Mouse (Mus musculus): ENCODE measurements around the gene Spns1. TPM values are rescaled to one million over a fixed set of nuclear protein-coding genes. Genes with fewer than 3 reads are reported as not detected.

Gene Spns1
- polyA plus RNA-seq, 1 experiment from 2014 or later, result 17.7 TPM

DNA sequence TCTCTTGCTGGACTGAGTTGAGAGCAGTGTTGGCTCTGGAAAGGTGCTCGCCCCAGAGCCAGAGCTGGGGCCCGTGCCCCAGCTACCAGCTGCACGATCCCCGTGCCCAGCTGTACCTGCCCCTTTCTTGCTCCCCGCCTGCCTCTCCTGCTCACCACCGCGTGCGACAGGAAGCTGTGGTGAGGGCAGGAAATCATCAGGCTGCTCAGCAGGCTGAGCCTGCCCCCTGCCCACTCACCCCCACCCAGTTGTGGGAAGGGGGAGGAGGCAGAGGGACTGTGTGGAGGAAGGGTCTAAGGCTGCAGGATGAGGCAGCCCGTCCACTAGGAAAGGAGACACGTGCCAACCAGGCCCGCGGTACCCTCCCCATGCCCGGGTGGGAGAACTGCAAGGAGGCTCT lies 7.9 kb downstream of the Spns1 start, which contains the start of gene Lat:
Lat (minus strand) TSS at position 178 of the 400 bp plus-strand sequence.
- Histone ChIP-seq H3K9me3 (replicated peaks) (no peaks in the 10 kb centered on the region), H3K4me1 (replicated peaks) (peaks cover 12% of the 10 kb centered on the region; the same call in 1 of the 2 replicates), H3K27ac (replicated peaks) (no peak within 1 kb of the TSS), H3K4me3 (replicated peaks) (peak within 1 kb of the TSS; percentile 6; the same call in 1 of the 2 replicates), H3K36me3 (replicated peaks) (peaks cover 43% of the 10 kb centered on the region), H3K27me3 (no peaks in the 10 kb centered on the region), H3K9ac (no peak within 1 kb of the TSS), H3K4me2 (peak within 1 kb of the TSS; percentile 20; the same call in 1 of the 2 replicates)
- ATAC-seq (ENCODE audit: insufficient read depth), result peak; percentile 20; the same call in 1 of the 2 replicates
- 24% methylated on average over 13 of the region's 13 CpGs for WGBS (ENCODE audit: insufficient replicate concordance)

DNA sequence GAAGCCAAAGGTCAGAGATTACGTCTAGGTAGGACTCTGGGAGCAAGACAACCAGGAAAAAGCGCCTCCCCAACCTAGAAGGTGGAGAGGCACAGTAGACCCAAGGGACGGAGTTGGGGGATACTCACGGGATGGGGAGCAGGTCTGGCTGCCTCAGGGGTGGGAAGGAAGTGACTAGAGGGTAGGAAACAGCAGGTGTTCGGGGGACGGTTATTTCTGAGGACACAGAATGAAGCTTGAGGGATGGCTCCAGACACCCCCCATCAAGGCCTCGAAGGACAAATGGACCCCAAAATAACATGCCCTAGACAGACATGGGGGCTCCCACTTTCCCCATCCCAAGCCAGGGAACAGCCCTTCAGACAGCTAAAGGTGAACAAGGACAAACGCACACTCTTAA lies 8.9 kb downstream of the Spns1 start:
- no peak overlapping the region for H3K27ac ChIP-seq (replicated peaks)
- no peaks in the 10 kb centered on the region for H3K9me3 ChIP-seq (replicated peaks)
- H3K9ac ChIP-seq, result no peak overlapping the region
- H3K4me2 ChIP-seq, result no peak overlapping the region
- no peaks in the 10 kb centered on the region for H3K27me3 ChIP-seq
- no peak overlapping the region for H3K4me3 ChIP-seq (replicated peaks)
- 0 out of 2 replicates have a peak, but pooled peaks cover 7% of the 10 kb centered on the region for H3K4me1 ChIP-seq (replicated peaks)
- WGBS (ENCODE audit: insufficient replicate concordance), result 62% methylated on average over 8 of the region's 8 CpGs
- no peak for ATAC-seq (ENCODE audit: insufficient read depth)
- H3K36me3 ChIP-seq (replicated peaks), result peaks cover 38% of the 10 kb centered on the region

- no peaks in the 10 kb centered on the region for H3K27me3 ChIP-seq
- peaks cover 31% of the 10 kb centered on the region for H3K36me3 ChIP-seq (replicated peaks)
- no peak overlapping the region for H3K4me3 ChIP-seq (replicated peaks)
- 62% methylated on average over 10 of the region's 10 CpGs for WGBS (ENCODE audit: insufficient replicate concordance)
- H3K4me1 ChIP-seq (replicated peaks), result peaks cover 13% of the 10 kb centered on the region
- H3K9ac ChIP-seq, result no peak overlapping the region
- no peak overlapping the region for H3K4me2 ChIP-seq
- no peak for ATAC-seq (ENCODE audit: insufficient read depth)
- no peak overlapping the region for H3K27ac ChIP-seq (replicated peaks)
- H3K9me3 ChIP-seq (replicated peaks), result no peaks in the 10 kb centered on the region
These were observed 9.6 kb downstream of the Spns1 start for GRCm38 (mm10) chr7:126367636-126368035.

DNA sequence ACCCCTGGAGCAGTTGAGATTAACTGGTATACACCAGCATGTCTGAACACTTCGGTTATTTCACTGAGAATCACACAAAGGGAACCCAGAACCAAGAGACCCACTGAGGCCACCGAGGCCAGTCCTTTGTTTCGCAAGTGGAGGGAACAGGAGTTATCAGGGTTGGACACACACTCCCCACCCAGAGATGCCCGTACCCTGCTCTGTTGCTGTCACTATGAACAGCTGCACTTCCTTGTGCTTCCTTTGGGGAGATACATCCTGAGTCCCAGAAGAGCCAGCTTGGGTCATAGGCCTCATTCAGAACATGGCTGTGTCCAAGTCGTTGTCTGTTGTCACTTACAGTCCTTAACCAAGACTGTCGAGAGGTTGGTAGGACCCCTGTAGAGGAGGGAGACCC lies 14.2 kb downstream of the Spns1 start:
- WGBS (ENCODE audit: insufficient replicate concordance), result 30% methylated on average over 6 of the region's 6 CpGs
- no peak overlapping the region for H3K9ac ChIP-seq

GRCm38 (mm10) chr7:126359049-126359448 lies 18.2 kb downstream of the Spns1 start:
- WGBS (ENCODE audit: insufficient replicate concordance), result 74% methylated on average over 13 of the region's 13 CpGs
- H3K4me2 ChIP-seq, result no peak overlapping the region

More for the DNA sequence above, 14.2 kb downstream of the Spns1 start:
- no peak overlapping the region for H3K4me2 ChIP-seq
- H3K9me3 ChIP-seq (replicated peaks), result no peaks in the 10 kb centered on the region
- no peak for ATAC-seq (ENCODE audit: insufficient read depth)
- H3K27ac ChIP-seq (replicated peaks), result no peak overlapping the region
- peaks cover 14% of the 10 kb centered on the region for H3K4me1 ChIP-seq (replicated peaks)
- no peak overlapping the region for H3K4me3 ChIP-seq (replicated peaks)
- no peaks in the 10 kb centered on the region for H3K27me3 ChIP-seq
- no peaks in the 10 kb centered on the region for H3K36me3 ChIP-seq (replicated peaks)

GRCm38 (mm10) chr7:126358413-126358812 lies 18.8 kb downstream of the Spns1 start:
- H3K4me3 ChIP-seq (replicated peaks), result no peak overlapping the region
- H3K27ac ChIP-seq (replicated peaks), result no peak overlapping the region
- no peaks in the 10 kb centered on the region for H3K36me3 ChIP-seq (replicated peaks)
- 84% methylated on average over 9 of the region's 9 CpGs for WGBS (ENCODE audit: insufficient replicate concordance)
- no peaks in the 10 kb centered on the region for H3K9me3 ChIP-seq (replicated peaks)
- peaks cover 56% of the 10 kb centered on the region for H3K4me1 ChIP-seq (replicated peaks)
- H3K27me3 ChIP-seq, result no peaks in the 10 kb centered on the region
- no peak overlapping the region for H3K4me2 ChIP-seq
- H3K9ac ChIP-seq, result no peak overlapping the region
- ATAC-seq (ENCODE audit: insufficient read depth), result no peak

More at GRCm38 (mm10) chr7:126359049-126359448, 18.2 kb downstream of the Spns1 start:
- no peaks in the 10 kb centered on the region for H3K9me3 ChIP-seq (replicated peaks)
- peaks cover 53% of the 10 kb centered on the region for H3K4me1 ChIP-seq (replicated peaks)
- ATAC-seq (ENCODE audit: insufficient read depth), result no peak
- no peak overlapping the region for H3K27ac ChIP-seq (replicated peaks)
- no peaks in the 10 kb centered on the region for H3K27me3 ChIP-seq
- H3K9ac ChIP-seq, result no peak overlapping the region
- no peak overlapping the region for H3K4me3 ChIP-seq (replicated peaks)
- H3K36me3 ChIP-seq (replicated peaks), result no peaks in the 10 kb centered on the region

GRCm38 (mm10) chr7:126357838-126358237 lies 19.4 kb downstream of the Spns1 start:
- 86% methylated on average over 6 of the region's 6 CpGs for WGBS (ENCODE audit: insufficient replicate concordance)
- H3K27ac ChIP-seq (replicated peaks), result no peak overlapping the region
- no peaks in the 10 kb centered on the region for H3K9me3 ChIP-seq (replicated peaks)
- no peak overlapping the region for H3K9ac ChIP-seq
- no peaks in the 10 kb centered on the region for H3K36me3 ChIP-seq (replicated peaks)
- H3K27me3 ChIP-seq, result no peaks in the 10 kb centered on the region
- H3K4me2 ChIP-seq, result no peak overlapping the region
- no peak for ATAC-seq (ENCODE audit: insufficient read depth)
- H3K4me1 ChIP-seq (replicated peaks), result peaks cover 53% of the 10 kb centered on the region
- no peak overlapping the region for H3K4me3 ChIP-seq (replicated peaks)

DNA sequence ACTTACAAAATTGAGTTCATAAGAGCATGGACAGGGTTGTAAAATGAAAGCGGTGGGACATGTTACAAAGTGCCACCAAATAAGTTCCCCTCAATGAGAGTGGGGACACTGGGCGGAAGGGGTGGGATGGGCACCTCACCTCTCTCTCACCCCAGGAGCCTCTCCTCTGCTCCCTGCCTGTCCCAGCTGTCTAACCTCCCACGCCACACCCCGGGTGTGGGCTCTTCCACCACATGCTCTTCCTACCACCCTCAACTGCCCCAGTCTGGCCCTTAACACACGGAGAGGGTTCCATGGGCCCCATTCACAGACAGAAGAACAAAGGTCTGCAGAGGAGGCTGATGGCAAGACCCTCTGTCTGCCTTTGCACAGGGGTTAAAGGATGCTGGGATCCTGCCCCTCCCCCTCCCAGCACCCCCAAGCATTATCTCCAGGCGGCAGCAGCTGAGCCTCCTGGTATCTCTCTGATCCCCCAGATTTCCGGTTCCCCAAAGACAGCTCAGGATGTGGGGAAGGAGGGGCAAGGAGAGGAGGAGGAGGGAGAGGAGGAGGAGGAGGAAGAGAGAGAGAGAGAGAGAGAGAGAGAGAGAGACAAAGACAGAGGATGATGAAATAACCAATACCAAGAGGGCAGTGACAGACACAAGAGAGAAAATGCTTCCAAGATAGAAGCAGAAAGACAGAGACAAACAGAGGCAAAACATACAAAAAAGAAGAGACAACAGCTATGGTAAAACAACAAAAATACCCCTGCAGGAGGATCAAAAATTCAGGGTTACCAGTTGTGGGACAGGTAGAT lies 20.3 kb downstream of the Spns1 start:
- Histone ChIP-seq H3K4me1 (replicated peaks) (peaks cover 46% of the 10 kb centered on the region), H3K4me3 (replicated peaks) (0 out of 2 replicates have a peak overlapping the region, but pooled peaks have one; percentile 14), H3K9ac (no peak overlapping the region), H3K36me3 (replicated peaks) (no peaks in the 10 kb centered on the region), H3K9me3 (replicated peaks) (no peaks in the 10 kb centered on the region), H3K27me3 (no peaks in the 10 kb centered on the region), H3K27ac (replicated peaks) (peak overlapping the region; percentile 77), H3K4me2 (peak overlapping the region; percentile 65)
- peak; percentile 90 for ATAC-seq (ENCODE audit: insufficient read depth)
- WGBS (ENCODE audit: insufficient replicate concordance), result 12% methylated on average over 7 of the region's 7 CpGs

GRCm38 (mm10) chr7:126355847-126356597 lies 21.2 kb downstream of the Spns1 start:
- H3K36me3 ChIP-seq (replicated peaks), result no peaks in the 10 kb centered on the region
- H3K9me3 ChIP-seq (replicated peaks), result no peaks in the 10 kb centered on the region
- ATAC-seq (ENCODE audit: insufficient read depth), result no peak
- no peak overlapping the region for H3K9ac ChIP-seq
- peak overlapping the region; percentile 77 for H3K27ac ChIP-seq (replicated peaks)
- WGBS (ENCODE audit: insufficient replicate concordance), result 48% methylated on average over 5 of the region's 5 CpGs
- H3K27me3 ChIP-seq, result no peaks in the 10 kb centered on the region
- peak overlapping the region; percentile 65 for H3K4me2 ChIP-seq
- peaks cover 46% of the 10 kb centered on the region for H3K4me1 ChIP-seq (replicated peaks)
- no peak overlapping the region for H3K4me3 ChIP-seq (replicated peaks)

DNA sequence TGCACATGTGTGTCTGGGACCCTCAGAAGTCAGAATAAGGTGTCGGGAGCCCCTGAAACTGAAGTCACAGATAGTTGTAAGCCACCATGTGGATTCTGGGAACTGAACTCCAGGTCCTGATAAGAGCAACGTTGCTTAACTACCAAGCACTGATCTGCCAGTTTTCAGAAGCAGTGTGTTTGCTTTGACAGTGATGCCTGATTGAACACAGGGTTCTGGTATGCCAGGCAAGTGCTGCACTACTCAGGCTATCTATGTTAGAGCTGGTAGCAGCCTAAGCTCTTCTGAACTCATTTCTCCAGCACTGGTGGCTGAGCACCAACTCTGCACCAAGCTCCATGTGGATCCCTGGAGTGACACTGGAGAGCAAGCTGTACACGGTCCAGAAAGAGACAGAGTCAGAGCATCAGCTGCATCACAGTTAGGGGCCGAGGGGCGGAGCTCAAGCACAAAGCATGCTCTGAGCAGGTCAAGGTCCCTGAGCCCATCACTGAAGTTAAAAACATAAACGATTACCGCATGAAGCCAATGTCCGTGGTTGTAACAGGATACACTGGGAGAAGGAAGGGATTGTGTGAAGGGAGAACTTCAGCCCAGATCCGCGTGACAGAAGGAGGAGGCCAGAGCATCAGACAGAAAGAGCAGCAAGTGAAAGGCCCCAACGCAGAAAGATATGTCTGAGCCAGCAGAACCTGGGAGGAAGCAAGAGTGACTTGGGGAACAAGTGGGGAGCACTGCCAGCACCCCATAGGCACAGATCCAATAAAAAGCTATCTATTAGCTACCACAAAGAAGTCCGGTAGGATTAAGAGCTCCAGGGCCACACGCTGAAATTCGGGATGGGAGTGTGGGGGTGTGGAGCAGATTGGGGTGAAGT lies 22.3 kb downstream of the Spns1 start:
- Histone ChIP-seq H3K27me3 (no peaks in the 10 kb centered on the region), H3K9me3 (replicated peaks) (no peaks in the 10 kb centered on the region), H3K36me3 (replicated peaks) (no peaks in the 10 kb centered on the region), H3K27ac (replicated peaks) (no peak overlapping the region), H3K9ac (no peak overlapping the region), H3K4me2 (no peak overlapping the region), H3K4me3 (replicated peaks) (no peak overlapping the region), H3K4me1 (replicated peaks) (peaks cover 46% of the 10 kb centered on the region)
- ATAC-seq (ENCODE audit: insufficient read depth), result no peak
- WGBS (ENCODE audit: insufficient replicate concordance), result 44% methylated on average over 14 of the region's 14 CpGs

Data from liver, embryonic 15.5 days (tissue).